In the genomic region with DNA sequence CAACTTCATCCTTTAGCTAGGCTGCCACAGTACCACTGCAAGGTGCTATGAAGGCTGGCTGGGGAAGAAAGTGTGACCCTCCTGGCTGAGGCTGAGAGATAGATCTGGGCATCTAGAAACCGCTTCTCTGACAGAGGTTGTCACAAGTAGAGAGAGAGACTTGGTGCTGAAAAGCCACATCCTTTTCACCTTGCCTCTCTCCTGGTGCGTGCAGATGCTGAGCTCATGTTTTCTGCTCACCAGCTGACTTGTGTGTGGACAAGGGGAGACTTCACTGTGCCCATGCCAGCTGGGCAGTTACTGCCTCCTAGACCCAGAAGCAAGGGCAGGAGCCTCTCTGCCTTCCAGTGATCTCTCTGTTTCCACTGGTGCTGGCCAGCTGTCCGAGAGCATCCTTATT, we compare ENCODE assay signal across 9 mouse cellular contexts. TPM values are rescaled to one million over a fixed set of nuclear protein-coding genes. Genes with fewer than 3 reads are reported as not detected.
DNase-seq lines count a peak whose midpoint lies in the region; ATAC-seq and TF ChIP-seq lines count a peak whose summit lies in the region.
"Had no signal": no experiment of that assay in that cellular context is flagged by ENCODE, and none has a peak within 500 bp of the region (broad histone marks: within the 10 kb centered on the region; RNA-seq: fewer than 3 reads in every experiment).

No protein-coding gene starts in this region.

- peaks cover 76% of the 10 kb centered on the region for H3K4me1 ChIP-seq in forebrain, embryonic 13.5 days
- peaks cover 35% of the 10 kb centered on the region for H3K4me1 ChIP-seq in limb, embryonic 15.5 days
- peaks cover 35% of the 10 kb centered on the region for H3K4me1 ChIP-seq in stomach, embryonic 16.5 days (ENCODE audit: control insufficient read depth, insufficient read depth, low read length)

- H3K4me3 ChIP-seq in left cerebral cortex, adult 2 months = peak overlapping the region; percentile 14; the same call in 1 of the 2 replicates
- peak overlapping the region; percentile 92 for H3K4me3 ChIP-seq in forebrain, embryonic 13.5 days
- no peak overlapping the region for H3K4me3 ChIP-seq in limb, embryonic 15.5 days
- peak overlapping the region; percentile 68; the same call in 1 of the 2 replicates for H3K4me3 ChIP-seq in stomach, embryonic 16.5 days (replicated peaks; ENCODE audit: low read length)

- intact Hi-C loops in left cerebral cortex, adult 2 months (cut with DNase I) = no loop called here
- intact Hi-C loops in left cerebral cortex, postnatal 36 days (cut with DNase I) = no loop called here

- peak overlapping the region; percentile 98 for H3K9ac ChIP-seq in forebrain, embryonic 13.5 days
- no peak overlapping the region for H3K9ac ChIP-seq in limb, embryonic 15.5 days
- H3K9ac ChIP-seq in stomach, embryonic 16.5 days (ENCODE audit: low read length) = no peak overlapping the region; the same call in 1 of the 2 replicates

- peaks cover 4% of the 10 kb centered on the region; the same call in 1 of the 2 replicates for H3K36me3 ChIP-seq in forebrain, embryonic 13.5 days (ENCODE audit: poor library complexity, severe bottlenecking)
- no peaks in the 10 kb centered on the region for H3K36me3 ChIP-seq in limb, embryonic 15.5 days
- no peaks in the 10 kb centered on the region for H3K36me3 ChIP-seq in stomach, embryonic 16.5 days (ENCODE audit: control insufficient read depth, insufficient read depth, low read length)

- WGBS in forebrain, embryonic 13.5 days = 74% methylated on average over 3 of the region's 3 CpGs
- 66% methylated on average over 3 of the region's 3 CpGs for WGBS in limb, embryonic 15.5 days
- WGBS in stomach, embryonic 16.5 days = 73% methylated on average over 3 of the region's 3 CpGs

- H3K27ac ChIP-seq in left cerebral cortex, adult 2 months = no peak overlapping the region
- H3K27ac ChIP-seq in forebrain, embryonic 13.5 days = peak overlapping the region; percentile 78
- no peak overlapping the region for H3K27ac ChIP-seq in limb, embryonic 15.5 days
- no peak overlapping the region for H3K27ac ChIP-seq in stomach, embryonic 16.5 days (ENCODE audit: low read length)

- DNase-seq in left cerebral cortex, adult 2 months (ENCODE audit: extremely low spot score in 1 of 2, low spot score in 2 of 2) = no peak
- DNase-seq in left cerebral cortex, postnatal 36 days (ENCODE audit: low spot score in 2 of 2) = no peak
- no peak for DNase-seq in gastrocnemius, adult 8-10 months (ENCODE audit: low spot score in 2 of 2)
- DNase-seq in urinary bladder, adult 2 months (ENCODE audit: low spot score) = no peak
- DNase-seq in kidney, adult 18-20 months = no peak
- DNase-seq: lung, postnatal 10 days had no signal

- TF ChIP-seq CTCF in left cerebral cortex, adult 2 months (IDR thresholded peaks at IDR 0.05) = no peak

- peak overlapping the region; percentile 82 for H3K4me2 ChIP-seq in forebrain, embryonic 13.5 days
- peak overlapping the region; percentile 27; the same call in 1 of the 2 replicates for H3K4me2 ChIP-seq in limb, embryonic 15.5 days
- peak overlapping the region; percentile 90 for H3K4me2 ChIP-seq in stomach, embryonic 16.5 days (ENCODE audit: low read depth, low read length)

- no peak for ATAC-seq in forebrain, embryonic 13.5 days
- no peak for ATAC-seq in limb, embryonic 15.5 days (ENCODE audit: insufficient number of reproducible peaks, low FRiP score, low TSS enrichment, low read depth)
- no peak for ATAC-seq in stomach, embryonic 16.5 days (ENCODE audit: insufficient read depth, low FRiP score)

- no peaks in the 10 kb centered on the region for H3K27me3 ChIP-seq in forebrain, embryonic 13.5 days
- H3K27me3 ChIP-seq in limb, embryonic 15.5 days = no peaks in the 10 kb centered on the region
- H3K27me3 ChIP-seq in stomach, embryonic 16.5 days (ENCODE audit: control insufficient read depth, insufficient read depth, low read length) = no peaks in the 10 kb centered on the region

- no peaks in the 10 kb centered on the region for H3K9me3 ChIP-seq in forebrain, embryonic 13.5 days (replicated peaks)
- no peaks in the 10 kb centered on the region for H3K9me3 ChIP-seq in limb, embryonic 15.5 days
- no peaks in the 10 kb centered on the region for H3K9me3 ChIP-seq in stomach, embryonic 16.5 days (replicated peaks; ENCODE audit: control insufficient read depth, low read length)

RNA-seq across cellular contexts. Expression of a gene that starts 3.6 kb away (rescaled TPM):
- total RNA-seq in left cerebral cortex, adult 2 months (2021) = 10 to 100 TPM; 31.0 to 35.5 TPM
- total RNA-seq in left cerebral cortex, postnatal 36 days (2021) = 10 to 100 TPM; 28.8 to 36.7 TPM
- 21.3 and 22.3 TPM in 2 replicates for polyA plus RNA-seq in forebrain, embryonic 13.5 days (2015; fragmentation: Nextera tagmentation; extraction: Ambion mirVana)
- polyA plus RNA-seq in limb, embryonic 15.5 days (2015; fragmentation: Nextera tagmentation; extraction: Ambion mirVana) = 15.7 and 16.9 TPM in 2 replicates
- polyA plus RNA-seq in stomach, embryonic 16.5 days (2015; fragmentation: Nextera tagmentation; extraction: Ambion mirVana) = 13.8 and 16.1 TPM in 2 replicates
- total RNA-seq in gastrocnemius, adult 8-10 months (2022) = 10 to 100 TPM; 20.8 to 31.3 (median 24.2) TPM
- polyA plus RNA-seq in urinary bladder, adult 2 months (2012; rRNA removed) = 66.3 and 86.7 TPM in 2 replicates

Comparison
In these comparisons a context has a peak if more than half of its experiments do, and no peak if none do; other contexts are left out.
1. H3K4me2 ChIP-seq: peak in every context shown above with its lines; median percentile 90 in stomach, embryonic 16.5 days; 82 in forebrain, embryonic 13.5 days; 27 in limb, embryonic 15.5 days.